Mouse (Mus musculus): ENCODE results near the gene Spata31.

Gene Spata31

GRCm38 (mm10) chr13:64917191-64917590, at the start of gene Spata31:
TSS of gene Spata31 (plus strand) at chr13:64917406.
- DNase-seq (ENCODE audit: low read depth) = no peak

GRCm38 (mm10) chr13:64903132-64903531, 14.1 kb upstream of the Spata31 start:
- no peak for DNase-seq (ENCODE audit: low read depth)

DNA sequence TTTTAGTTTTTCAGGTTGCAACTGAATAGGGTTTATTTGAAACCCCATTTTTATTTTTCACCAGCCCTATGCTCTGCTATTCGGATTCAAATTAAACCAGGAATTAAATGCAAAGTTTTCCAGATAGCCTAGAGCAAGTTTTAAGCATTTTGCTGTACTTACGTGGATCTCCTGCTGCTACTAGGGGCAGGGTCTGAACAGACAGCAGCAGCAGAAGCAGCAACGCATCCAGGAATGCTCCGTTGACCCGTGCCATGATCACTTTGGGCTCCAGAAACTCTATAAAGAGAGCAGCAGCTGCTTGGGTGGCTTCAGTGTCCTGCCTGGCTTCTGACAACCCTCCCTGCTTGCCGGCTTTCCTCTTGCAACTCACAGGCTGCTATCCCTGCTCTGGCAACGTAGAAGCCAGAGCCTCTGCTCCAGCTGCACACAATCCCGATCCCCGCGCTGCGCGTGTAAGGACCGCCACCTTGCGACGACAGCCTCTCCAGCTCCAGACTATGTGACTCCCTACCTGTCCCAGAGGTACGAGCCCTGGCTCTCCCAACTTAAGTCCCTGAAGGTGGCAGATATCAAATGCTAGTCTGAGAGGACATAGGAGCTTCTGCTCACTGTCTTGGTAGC, 13.5 kb upstream of the Spata31 start, which contains the start of gene Cntnap3:
Gene Cntnap3, minus strand, starts transcription at position 371 of the 624 bp plus-strand sequence.
- DNase-seq (ENCODE audit: low read depth) = no peak
